Mouse (Mus musculus): ENCODE results near the gene Sptb.

Sptb gene

DNA sequence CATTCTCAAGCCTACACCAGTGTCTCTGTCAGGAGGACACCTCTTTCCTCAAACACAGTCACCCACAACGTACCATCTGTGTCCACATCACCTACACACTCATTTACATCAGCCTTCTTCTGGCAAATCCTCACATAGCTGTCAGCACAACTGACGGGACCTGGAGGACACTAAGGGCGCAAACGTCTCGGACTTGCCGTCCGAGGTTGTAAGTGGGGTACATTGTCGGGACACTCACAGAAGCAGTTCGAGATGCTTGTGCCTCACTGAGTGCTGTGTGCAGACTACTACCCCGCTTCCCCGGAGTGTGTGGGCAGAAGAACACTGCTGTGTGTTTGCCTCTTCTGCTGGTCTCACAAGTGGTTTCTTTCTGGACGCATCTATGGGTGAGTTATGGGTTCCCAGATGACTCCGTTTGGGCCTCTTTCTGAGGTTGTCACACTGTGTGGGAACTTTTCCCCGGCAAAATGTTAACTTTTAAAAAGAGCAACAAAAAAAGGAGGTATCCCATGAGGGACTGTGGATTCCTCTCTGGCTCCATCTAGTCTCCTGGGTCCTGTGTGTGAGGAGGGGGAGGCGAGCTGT, 164.5 kb downstream of the Sptb start:
- no peak for DNase-seq (ENCODE audit: low read depth, low spot score)

DNA sequence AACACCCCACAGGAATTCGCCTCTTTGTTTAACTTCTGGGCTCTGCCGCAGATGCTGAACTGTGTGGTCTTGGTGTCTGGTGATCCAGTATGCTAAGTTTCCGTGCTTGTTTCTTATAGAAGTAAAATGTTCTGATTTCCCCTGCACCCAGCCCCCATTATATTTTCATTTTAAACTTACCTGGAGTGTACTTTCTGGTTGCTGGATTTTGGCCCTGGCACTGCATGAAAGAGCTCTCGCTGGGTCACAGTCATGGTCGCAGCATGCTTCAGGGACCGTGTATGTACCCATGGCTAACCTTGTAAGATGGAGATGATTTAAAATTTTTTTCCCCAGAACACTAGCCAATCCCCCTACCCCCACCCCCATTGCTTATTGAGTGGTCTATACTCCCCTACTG, 168.5 kb downstream of the Sptb start:
- no peak for DNase-seq (ENCODE audit: low read depth, low spot score)

DNA sequence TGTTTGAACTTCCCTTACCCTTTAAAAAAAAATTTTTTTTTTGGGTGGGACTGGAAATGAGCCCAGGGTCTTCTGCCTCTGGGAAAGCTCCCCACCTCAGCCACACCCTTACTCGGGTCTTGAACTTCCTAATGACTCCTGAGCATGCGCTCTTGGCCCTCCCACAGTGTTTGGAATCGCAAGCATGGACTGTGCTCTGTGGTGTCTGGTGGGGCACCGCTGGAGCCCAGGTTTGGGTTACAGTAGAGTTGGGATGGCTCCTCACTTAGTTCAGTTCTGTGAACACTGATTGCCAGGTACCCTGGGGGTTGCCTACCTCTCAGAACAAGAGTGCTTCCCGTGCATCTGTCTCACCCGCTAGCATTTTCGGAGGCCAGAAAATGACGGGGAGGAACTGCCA, 168.9 kb downstream of the Sptb start:
- no peak for DNase-seq (ENCODE audit: low read depth, low spot score)

DNA sequence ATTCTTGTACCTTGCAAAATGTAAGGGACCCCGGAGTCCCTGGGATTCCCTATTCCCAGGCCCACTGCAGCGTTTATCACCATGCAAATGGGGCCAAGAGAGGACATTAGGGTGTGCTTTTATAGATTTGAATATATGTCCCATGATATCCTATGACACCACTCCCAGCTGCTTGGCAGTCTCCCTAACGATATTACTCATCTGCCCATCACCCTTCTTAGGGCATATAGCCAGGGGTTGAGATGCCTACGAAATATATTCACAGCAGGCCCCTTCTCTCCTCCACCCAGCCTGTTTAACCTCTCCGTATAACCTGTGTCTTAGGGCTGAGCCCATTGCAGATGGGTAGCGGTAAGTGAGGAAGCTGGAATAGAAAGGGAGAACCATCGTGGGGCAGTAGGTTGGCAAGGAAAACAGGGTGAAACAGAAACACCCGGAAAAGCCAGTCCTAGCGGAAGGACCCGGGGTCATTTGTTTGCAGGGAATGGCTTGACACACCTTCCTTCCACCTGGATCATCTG, 169.6 kb downstream of the Sptb start:
- DNase-seq (ENCODE audit: low read depth, low spot score) = no peak

DNA sequence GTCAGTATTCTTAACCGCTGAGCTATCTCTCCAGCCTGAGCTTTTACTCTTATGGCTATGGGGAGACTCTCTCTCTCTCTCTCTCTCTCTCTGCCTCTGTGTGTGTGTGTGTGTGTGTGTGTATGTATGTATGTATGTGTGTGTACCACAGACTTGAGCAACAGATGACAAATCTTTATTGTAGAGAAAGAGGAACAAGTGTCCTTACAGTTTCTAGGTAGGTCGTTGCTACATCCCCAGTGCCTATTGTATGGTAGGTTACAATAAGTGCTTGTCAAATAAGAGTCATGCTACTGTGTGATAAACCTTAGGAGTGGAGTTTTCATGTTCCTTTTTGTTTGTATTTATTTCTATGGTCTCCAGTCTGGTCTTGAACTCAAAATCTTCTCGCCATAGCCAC, 170.2 kb downstream of the Sptb start:
- no peak for DNase-seq (ENCODE audit: low read depth, low spot score)

DNA sequence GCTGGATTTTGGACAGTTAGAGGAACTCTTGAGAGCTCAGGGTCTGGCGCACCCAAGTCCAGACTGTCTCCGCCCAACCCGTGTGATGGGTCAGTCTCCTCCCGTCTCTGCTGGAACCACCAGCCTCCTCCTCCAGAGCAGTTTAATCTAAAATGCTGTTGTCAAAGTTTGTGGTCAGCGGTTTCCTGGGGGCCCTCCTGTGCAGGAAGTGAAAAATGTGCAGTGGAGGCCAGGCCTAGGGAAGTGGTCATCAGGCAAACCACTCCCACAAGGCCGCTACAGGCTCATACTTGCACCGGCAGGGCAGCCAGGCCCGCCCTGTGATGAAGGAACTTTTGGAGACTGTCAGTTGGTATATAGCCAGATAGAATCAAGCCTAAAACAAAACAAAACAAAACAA, 172.9 kb downstream of the Sptb start:
- no peak for DNase-seq (ENCODE audit: low read depth, low spot score)

DNA sequence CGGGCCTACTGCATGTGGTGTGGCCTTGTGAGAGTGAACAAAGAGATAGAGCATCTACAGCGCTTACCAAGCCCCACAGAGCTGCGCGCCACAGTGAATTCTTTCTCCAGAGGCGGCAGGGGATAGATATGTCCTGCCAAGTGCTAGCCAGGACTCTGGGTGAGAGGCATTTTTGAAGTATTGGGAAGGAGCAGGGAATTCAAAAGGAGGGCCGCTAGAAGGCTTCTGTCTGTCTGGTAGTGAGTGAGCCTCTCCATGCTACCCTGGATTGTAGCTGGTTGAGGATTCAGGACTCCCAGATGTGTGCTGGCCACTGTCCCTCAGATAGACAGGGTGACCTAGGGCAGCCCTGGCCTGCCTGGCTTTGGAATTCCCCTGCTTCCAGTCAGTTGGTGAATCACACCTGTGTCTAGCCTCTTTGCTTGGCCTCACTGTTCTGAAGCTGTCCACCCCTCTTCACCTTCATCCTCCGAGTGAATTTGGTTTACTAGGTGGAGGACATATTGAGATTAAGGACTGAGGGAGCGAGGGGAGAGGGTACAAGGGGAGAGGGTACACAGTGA, 173.7 kb downstream of the Sptb start:
- no peak for DNase-seq (ENCODE audit: low read depth, low spot score)

DNA sequence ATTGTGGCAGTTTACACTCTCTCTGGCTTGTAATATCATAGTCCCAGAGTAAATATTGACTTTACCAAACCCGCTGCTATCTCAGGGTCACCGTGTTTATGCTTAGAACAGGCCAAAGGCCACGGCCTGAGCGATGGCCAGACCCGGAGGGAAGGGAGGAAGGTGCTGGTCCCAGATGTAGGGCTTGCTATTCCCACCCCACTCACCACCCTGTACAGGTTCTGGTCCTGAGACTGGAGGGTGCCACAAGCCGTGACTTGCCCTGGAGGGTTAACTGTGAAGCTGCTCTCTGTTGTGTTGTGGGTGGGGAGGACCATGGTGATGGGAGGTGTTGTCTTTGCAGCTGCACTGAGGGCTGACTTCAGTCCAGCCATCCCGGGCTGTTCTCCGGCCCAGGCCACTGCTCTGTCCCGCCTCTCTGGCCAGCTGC, 174.9 kb downstream of the Sptb start:
- peak; percentile 47 for DNase-seq (ENCODE audit: low read depth, low spot score)

DNA sequence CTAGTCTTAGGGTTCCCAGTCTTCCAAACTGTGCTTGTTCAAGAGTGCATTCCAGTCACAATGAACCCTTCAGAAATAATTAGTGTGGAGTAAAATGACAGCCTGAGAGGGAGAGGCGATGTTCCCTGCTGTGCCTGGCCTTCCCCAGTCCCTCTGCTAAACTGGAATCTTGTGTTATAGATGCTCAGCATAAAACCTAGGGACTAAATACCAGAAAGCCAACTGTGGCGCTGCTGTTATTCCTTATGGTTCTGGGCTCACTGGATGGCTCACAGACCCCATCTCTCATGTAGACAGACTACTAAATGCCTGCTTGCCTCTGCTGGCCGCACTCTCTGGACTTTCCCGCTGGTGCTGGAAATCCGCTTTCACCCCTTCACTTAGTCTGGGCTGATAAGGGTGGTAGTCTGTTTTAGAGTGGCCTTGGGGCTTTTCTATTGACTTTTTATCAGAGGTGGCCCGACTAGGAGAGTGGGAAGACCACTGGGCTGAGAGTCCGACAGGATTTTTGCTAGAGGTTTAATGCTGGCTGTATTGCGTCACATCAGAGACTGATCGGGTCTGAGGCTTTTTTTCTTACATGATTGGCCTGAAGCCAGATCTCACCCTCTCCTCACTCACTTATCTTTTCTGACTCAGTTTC, 175.6 kb downstream of the Sptb start:
- DNase-seq (ENCODE audit: low read depth, low spot score) = no peak

DNA sequence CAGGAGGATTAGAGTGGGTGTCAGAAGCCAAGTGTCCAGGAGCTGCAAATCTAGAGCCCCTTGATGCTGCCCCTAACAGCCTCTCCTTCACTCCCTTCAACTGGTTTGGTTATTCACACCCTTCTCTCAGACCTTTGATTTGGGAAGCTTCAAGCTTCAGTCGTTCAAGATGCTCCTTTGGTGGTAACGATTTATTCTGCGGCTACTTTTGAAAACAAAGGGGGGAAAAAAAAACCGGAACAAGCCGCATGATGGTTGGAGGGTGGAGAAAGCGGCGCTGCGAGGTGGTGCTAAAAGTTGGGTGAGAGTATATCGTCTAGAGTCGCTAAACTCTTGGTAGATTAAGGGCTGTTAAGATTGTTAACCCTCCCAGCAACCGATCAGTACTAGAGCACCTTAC, 176.1 kb downstream of the Sptb start:
- DNase-seq (ENCODE audit: low read depth, low spot score) = no peak

DNA sequence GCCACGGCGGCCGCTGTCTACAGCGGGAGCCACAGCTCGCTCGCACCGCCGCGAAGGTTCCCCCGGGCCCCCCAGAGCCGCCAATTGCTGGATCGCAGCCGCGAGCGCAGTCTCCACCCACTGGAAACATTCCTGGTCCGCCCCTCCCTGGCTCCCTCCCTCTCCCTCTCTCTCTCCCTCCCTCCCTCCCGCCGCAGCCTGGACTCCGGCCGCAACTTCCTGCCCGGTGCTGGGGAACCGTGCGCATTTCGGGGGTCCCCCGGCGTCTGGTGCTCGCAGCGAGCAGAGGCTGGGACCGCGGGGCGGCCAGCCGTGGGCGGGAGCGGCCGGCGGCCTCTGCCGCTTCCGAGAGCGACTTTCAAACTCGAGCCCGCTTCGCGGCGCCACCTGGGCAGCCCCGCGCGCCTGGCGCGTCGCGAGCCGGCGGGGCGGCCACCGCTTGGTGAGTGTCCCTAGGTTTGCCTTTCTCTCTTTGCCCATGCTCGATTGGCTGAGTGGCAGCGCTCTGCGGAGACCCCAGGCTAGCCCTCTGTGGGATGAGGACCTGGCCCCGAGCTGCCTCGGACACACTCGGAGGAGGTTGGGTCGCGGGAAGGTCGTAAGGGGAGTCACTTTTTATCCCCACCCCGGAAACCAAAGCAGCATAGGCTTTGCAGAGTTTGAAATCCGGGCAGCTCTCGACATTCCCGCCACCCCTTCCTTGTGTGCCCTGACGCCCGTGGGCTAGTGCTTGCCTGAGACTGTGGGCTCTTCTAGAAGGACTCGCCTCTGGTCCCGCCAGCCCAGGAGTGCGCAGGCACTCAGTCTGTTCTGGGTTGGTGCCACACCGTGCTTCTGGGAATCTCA, 176.7 kb downstream of the Sptb start:
- DNase-seq (ENCODE audit: low read depth, low spot score) = no peak

DNA sequence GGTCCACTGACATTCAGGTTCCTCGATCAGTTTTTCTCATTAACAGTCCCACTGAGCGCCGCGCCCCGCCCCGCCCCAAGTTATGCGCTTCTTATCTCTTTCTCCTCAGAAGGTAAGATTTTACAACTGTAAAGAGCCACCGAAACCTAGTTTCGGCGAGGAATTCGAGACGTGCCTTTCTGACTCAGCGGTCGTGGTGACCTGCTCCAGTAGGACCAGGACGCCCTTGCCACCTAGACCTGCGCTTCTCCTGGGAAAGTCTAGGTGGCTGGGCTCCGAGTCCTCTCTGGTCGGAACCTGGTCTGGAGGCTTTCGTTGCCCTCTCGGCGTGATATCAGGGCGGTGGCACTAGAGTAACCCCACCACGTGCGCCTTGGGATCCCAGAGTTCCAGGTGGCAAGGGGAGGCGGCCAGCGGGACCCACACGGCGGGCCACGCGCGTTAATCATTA, 177.4 kb downstream of the Sptb start:
- no peak for DNase-seq (ENCODE audit: low read depth, low spot score)

DNA sequence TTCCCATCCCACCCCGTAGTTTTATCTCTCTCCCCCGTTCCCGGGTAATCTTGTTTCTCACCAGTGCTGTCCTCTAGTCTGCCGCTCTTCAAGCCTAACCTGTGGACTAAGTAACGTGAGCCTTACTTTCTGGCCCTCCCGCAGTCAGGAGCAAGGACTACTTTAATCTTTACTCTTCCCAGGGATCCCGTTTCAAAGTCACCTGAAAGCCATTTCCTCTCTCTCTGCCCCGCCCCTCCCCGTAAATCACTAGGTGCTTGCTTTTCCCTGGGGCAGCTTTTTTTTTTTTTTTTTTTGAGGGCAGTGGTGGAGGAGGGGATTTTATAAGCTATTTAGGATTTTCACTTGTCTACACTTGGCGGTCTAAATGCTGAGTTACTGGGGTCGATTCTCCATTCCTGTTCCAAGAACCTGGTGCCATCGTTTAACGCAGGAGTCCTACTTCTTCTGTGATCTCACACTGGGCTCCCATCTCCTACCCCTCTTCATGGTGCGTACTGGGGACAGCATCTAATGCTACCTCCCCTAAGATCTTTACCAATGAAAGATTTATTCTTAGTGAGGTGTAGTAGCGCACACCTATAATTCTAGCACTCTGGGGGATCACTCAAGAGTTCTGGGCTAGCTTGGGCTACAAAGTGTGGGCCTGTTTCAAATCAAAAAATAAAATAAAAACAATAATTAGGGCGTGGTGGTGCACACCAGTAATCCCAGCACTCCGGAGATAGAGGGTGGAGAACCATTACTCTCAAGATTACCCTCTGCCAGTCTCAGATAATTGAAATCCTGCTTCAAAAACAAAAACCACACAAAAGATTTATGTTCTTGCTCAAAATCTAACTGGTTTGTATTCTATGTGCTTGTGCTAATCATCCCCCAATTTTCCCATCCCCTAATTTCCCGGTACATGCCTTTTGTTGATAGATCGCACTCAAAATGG, 178.1 kb downstream of the Sptb start:
- DNase-seq (ENCODE audit: low read depth, low spot score) = no peak

DNA sequence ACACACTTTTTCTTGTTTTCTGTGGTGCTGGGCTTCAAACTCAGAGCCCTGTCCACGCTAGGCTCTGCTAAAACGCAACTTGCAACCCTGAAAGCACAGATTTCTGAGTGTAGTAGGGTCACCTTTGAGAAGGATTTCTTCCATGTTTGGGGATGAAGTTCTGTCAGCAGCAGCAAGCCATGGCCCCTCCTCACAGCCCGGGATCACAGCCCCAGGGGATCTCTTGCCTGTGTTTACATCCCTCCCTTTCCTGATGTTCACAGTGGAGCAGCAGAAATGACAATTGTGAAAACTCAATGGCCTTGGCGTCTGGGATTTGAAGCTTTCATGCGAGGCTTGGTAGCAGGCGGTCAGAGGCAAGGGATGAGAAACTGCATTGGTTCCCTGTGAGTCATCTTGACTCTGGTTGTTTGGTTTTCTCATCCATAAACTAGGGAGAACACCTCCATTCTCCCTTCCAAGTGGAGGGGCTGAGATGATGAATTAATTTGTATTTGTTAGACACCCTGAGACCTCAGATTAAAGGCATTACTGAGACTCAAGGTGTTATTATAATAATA, 179.7 kb downstream of the Sptb start, which contains the start of gene Plekhg3:
TSS of gene Plekhg3 (plus strand) at position 312 of the 560 bp plus-strand sequence.
- no peak for DNase-seq (ENCODE audit: low read depth, low spot score)
